Comparison of ENCODE assay signal across 7 mouse cellular contexts in the genomic region with DNA sequence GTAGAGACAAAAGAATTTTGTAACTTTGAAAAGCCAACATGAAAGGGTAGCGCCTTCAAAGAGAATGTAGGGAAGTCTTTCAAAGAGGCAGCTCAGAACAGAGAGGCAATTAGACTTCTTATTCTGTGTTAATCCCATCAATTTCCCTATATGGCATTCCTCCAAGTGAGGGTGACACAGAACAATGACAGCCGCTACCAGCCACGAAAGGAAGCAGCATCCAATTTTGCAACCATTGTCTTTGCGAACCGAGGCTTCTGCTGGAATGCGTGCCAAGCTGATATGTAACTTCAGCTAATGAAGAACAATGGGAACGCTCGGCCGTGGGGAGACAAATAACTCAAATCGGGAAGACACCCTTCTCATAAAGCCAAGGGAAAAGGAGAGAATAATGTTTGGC.
A peak's percentile ranks its signal among the peaks of the same experiment; 100 is the strongest.
DNase-seq lines count a peak whose midpoint lies in the region; ATAC-seq and TF ChIP-seq lines count a peak whose summit lies in the region.

No protein-coding gene starts in this region.

- H3K4me1 ChIP-seq in forebrain, embryonic 12.5 days = peaks cover 29% of the 10 kb centered on the region
- H3K4me1 ChIP-seq in midbrain, embryonic 15.5 days = peaks cover 18% of the 10 kb centered on the region

- intact Hi-C loops in left cerebral cortex, adult 2 months (cut with DNase I) = no loop called here

- ATAC-seq in forebrain, embryonic 12.5 days (ENCODE audit: low FRiP score) = peak; percentile 56; the same call in 1 of the 2 replicates
- peak; percentile 67 for ATAC-seq in midbrain, embryonic 15.5 days (replicated peaks)

- H3K4me2 ChIP-seq in forebrain, embryonic 12.5 days = peak overlapping the region; percentile 24
- H3K4me2 ChIP-seq in midbrain, embryonic 15.5 days = peak overlapping the region; percentile 25

- 8% methylated on average over 10 of the region's 10 CpGs for WGBS in forebrain, embryonic 12.5 days
- WGBS in midbrain, embryonic 15.5 days = 16% methylated on average over 10 of the region's 10 CpGs

- no peak overlapping the region for H3K9ac ChIP-seq in forebrain, embryonic 12.5 days
- no peak overlapping the region for H3K9ac ChIP-seq in midbrain, embryonic 15.5 days

- DNase-seq in left cerebral cortex, adult 2 months (ENCODE audit: extremely low spot score in 1 of 2, low spot score in 2 of 2) = peak in 1 of 2 experiments; percentile 48
- DNase-seq in left cerebral cortex, adult 18-20 months (ENCODE audit: low spot score in 2 of 2) = no peak
- peak; percentile 61 for DNase-seq in kidney, postnatal 14 days
- DNase-seq in gastrocnemius, postnatal 25 days = no peak
- no peak for DNase-seq in thymus, postnatal 4 days

- no peaks in the 10 kb centered on the region for H3K9me3 ChIP-seq in forebrain, embryonic 12.5 days
- H3K9me3 ChIP-seq in midbrain, embryonic 15.5 days = no peaks in the 10 kb centered on the region

- no peak for TF ChIP-seq CTCF in left cerebral cortex, adult 2 months (IDR thresholded peaks at IDR 0.05)

- no peaks in the 10 kb centered on the region for H3K36me3 ChIP-seq in forebrain, embryonic 12.5 days (replicated peaks)
- no peaks in the 10 kb centered on the region for H3K36me3 ChIP-seq in midbrain, embryonic 15.5 days (replicated peaks)

- no peaks in the 10 kb centered on the region for H3K27me3 ChIP-seq in forebrain, embryonic 12.5 days
- H3K27me3 ChIP-seq in midbrain, embryonic 15.5 days (replicated peaks) = no peaks in the 10 kb centered on the region

- no peak overlapping the region for H3K4me3 ChIP-seq in left cerebral cortex, adult 2 months
- no peak overlapping the region for H3K4me3 ChIP-seq in forebrain, embryonic 12.5 days (replicated peaks)
- H3K4me3 ChIP-seq in midbrain, embryonic 15.5 days = no peak overlapping the region

- peak overlapping the region; percentile 28; the same call in 1 of the 2 replicates for H3K27ac ChIP-seq in left cerebral cortex, adult 2 months
- H3K27ac ChIP-seq in forebrain, embryonic 12.5 days = peak overlapping the region; percentile 42; the same call in 1 of the 2 replicates
- H3K27ac ChIP-seq in midbrain, embryonic 15.5 days = peak overlapping the region; percentile 57
